Mouse (Mus musculus): ENCODE results near the gene Zfp65. TPM values are rescaled to one million over a fixed set of nuclear protein-coding genes. Genes with fewer than 3 reads are reported as not detected.

Gene Zfp65
- polyA plus RNA-seq, 1 experiment from 2014 or later, result 5.4 TPM

Other genes starting within 250 kb of the Zfp65 start
- 2.3 and 2.7 TPM in 2 replicates for gene Zfp874b, start 244.9 kb downstream of the Zfp65 start, polyA plus RNA-seq (2014; fragmentation: Nextera tagmentation; extraction: Ambion mirVana)
- 10.1 and 15.5 TPM in 2 replicates for gene Zfp58, start 228.6 kb downstream of the Zfp65 start, polyA plus RNA-seq (2014; fragmentation: Nextera tagmentation; extraction: Ambion mirVana)
- gene Gm26965, start 203.0 kb downstream of the Zfp65 start, polyA plus RNA-seq (2014; fragmentation: Nextera tagmentation; extraction: Ambion mirVana), result 0.42 TPM in 1 of 2 replicates, not detected in the other
- gene Zfp87, start 203.0 kb downstream of the Zfp65 start, polyA plus RNA-seq (2014; fragmentation: Nextera tagmentation; extraction: Ambion mirVana), result 39.9 and 45.3 TPM in 2 replicates
- 18.1 and 22.0 TPM in 2 replicates for gene Zfp748, start 175.3 kb downstream of the Zfp65 start, polyA plus RNA-seq (2014; fragmentation: Nextera tagmentation; extraction: Ambion mirVana)
- 4.8 and 6.6 TPM in 2 replicates for gene Zfp729b, start 119.5 kb downstream of the Zfp65 start, polyA plus RNA-seq (2014; fragmentation: Nextera tagmentation; extraction: Ambion mirVana)
- not detected in 2 replicates for gene Gm49345, start 91.4 kb downstream of the Zfp65 start, polyA plus RNA-seq (2014; fragmentation: Nextera tagmentation; extraction: Ambion mirVana)
- 4.1 and 4.3 TPM in 2 replicates for gene Zfp729a, start 91.4 kb downstream of the Zfp65 start, polyA plus RNA-seq (2014; fragmentation: Nextera tagmentation; extraction: Ambion mirVana)
- 13.9 and 15.9 TPM in 2 replicates for gene Zfp738, start 42.1 kb downstream of the Zfp65 start, polyA plus RNA-seq (2014; fragmentation: Nextera tagmentation; extraction: Ambion mirVana)
- 10.5 and 11.1 TPM in 2 replicates for gene Zfp85, start 26.1 kb upstream of the Zfp65 start, polyA plus RNA-seq (2014; fragmentation: Nextera tagmentation; extraction: Ambion mirVana)
- gene Zfp493, start 50.5 kb upstream of the Zfp65 start, polyA plus RNA-seq (2014; fragmentation: Nextera tagmentation; extraction: Ambion mirVana), result 2.6 and 3.6 TPM in 2 replicates
- gene Zfp273, start 84.6 kb upstream of the Zfp65 start, polyA plus RNA-seq (2014; fragmentation: Nextera tagmentation; extraction: Ambion mirVana), result 15.1 and 15.5 TPM in 2 replicates
- gene Gm10037, start 101.9 kb upstream of the Zfp65 start, polyA plus RNA-seq (2014; fragmentation: Nextera tagmentation; extraction: Ambion mirVana), result 5.0 and 6.1 TPM in 2 replicates
- gene BC048507, start 134.2 kb upstream of the Zfp65 start, polyA plus RNA-seq (2014; fragmentation: Nextera tagmentation; extraction: Ambion mirVana), result not detected in 2 replicates